Mouse (Mus musculus) embryonic facial prominence, embryonic 11.5 days (tissue): ENCODE data around the gene Tcf3. TPM values are rescaled to one million over a fixed set of nuclear protein-coding genes. Genes with fewer than 3 reads are reported as not detected.

ENCODE experiments used
- ATAC-seq: fragments of 200-750 bp; cut with Nextera tagmentation; replicated peaks from 2 replicates; pipeline ENCODE4 v1.8.0; 2017; ENCODE audit warnings: low read depth; ENCODE audit not compliant: insufficient number of reproducible peaks, low FRiP score, low TSS enrichment
- DNase-seq: peaks from one replicate; pipeline ENCODE4 v3.0.0-alpha.2; 2015; ENCODE audit warnings: low spot score
- H3K27ac ChIP-seq: fragments of 300-500 bp; sonication (generic); replicated peaks from 2 replicates; pipeline ENCODE4 v1.5.1; 2014; ENCODE audit warnings: mild to moderate bottlenecking, low read depth, low read length, control low read depth
- H3K27me3 ChIP-seq: fragments of 300-500 bp; sonication (generic); 2 replicates; pipeline ENCODE4 v1.6.1; 2014; ENCODE audit warnings: mild to moderate bottlenecking, low read length, moderate library complexity, mixed read lengths; ENCODE audit not compliant: control insufficient read depth, insufficient read depth
- H3K36me3 ChIP-seq: fragments of 300-500 bp; sonication (generic); replicated peaks from 2 replicates; pipeline ENCODE4 v1.6.1; 2014; ENCODE audit warnings: low read depth, mild to moderate bottlenecking, low read length, moderate library complexity, mixed read lengths; ENCODE audit not compliant: control insufficient read depth, insufficient read depth
- H3K4me1 ChIP-seq: fragments of 300-500 bp; sonication (generic); 2 replicates; pipeline ENCODE4 v1.6.1; 2014; ENCODE audit warnings: low read length, mixed read lengths; ENCODE audit not compliant: control insufficient read depth, insufficient read depth
- H3K4me2 ChIP-seq: fragments of 300-500 bp; sonication (generic); 2 replicates; pipeline ENCODE4 v1.6.1; 2014; ENCODE audit warnings: low read depth, mild to moderate bottlenecking, control low read depth, low read length, moderate library complexity
- H3K4me3 ChIP-seq: fragments of 300-500 bp; sonication (generic); 2 replicates; pipeline ENCODE4 v1.5.1; 2014; ENCODE audit warnings: low read depth, low read length, control low read depth
- H3K9ac ChIP-seq: fragments of 300-500 bp; sonication (generic); replicated peaks from 2 replicates; pipeline ENCODE4 v1.6.1; 2014; ENCODE audit warnings: mild to moderate bottlenecking, control low read depth, low read length
- H3K9me3 ChIP-seq: fragments of 300-500 bp; sonication (generic); replicated peaks from 2 replicates; pipeline ENCODE4 v1.6.1; 2016; ENCODE audit warnings: mild to moderate bottlenecking, low read length, inconsistent platforms, mixed read lengths; ENCODE audit not compliant: control insufficient read depth
- WGBS: fragments of 180-500 bp; shearing (Covaris S2); extraction: QIAGEN DNeasy Blood & Tissue Kit; methylation state at CpG from one replicate; pipeline ENCODE4 v1.1.7; 2014; 5-methylcytosine and 5-hydroxymethylcytosine counted together
- polyA plus RNA-seq: library from polyadenylated mRNA; unstranded; fragments of >200 nt; fragmentation: Nextera tagmentation; extraction: Ambion mirVana; gene quantifications from 2 replicates; pipeline ENCODE4 v1.2.1, GENCODE M21; 2014

Gene Tcf3
- 174 and 178 TPM in 2 replicates for polyA plus RNA-seq

GRCm38 (mm10) chr10:80433513-80434232 lies at the start of gene Tcf3:
TSS of gene Tcf3 (minus strand) at chr10:80433647.
- H3K4me1 ChIP-seq = no peaks in the 10 kb centered on the region; the same call in 1 of the 2 replicates
- 0% methylated on average over 52 of the region's 61 CpGs for WGBS
- peak; percentile 86 for ATAC-seq

GRCm38 (mm10) chr10:80481002-80481401 lies 47.6 kb upstream of the Tcf3 start:
- Histone ChIP-seq H3K4me3 (no peak overlapping the region), H3K9ac (no peak overlapping the region), H3K4me1 (no peaks in the 10 kb centered on the region), H3K9me3 (no peaks in the 10 kb centered on the region), H3K27ac (no peak overlapping the region), H3K4me2 (no peak overlapping the region), H3K27me3 (peaks cover 34% of the 10 kb centered on the region), H3K36me3 (no peaks in the 10 kb centered on the region)
- ATAC-seq (no peak), DNase-seq (no peak)
- whole genome bisulfite sequencing = 13% methylated on average over 5 of the region's 5 CpGs

More at GRCm38 (mm10) chr10:80433513-80434232, at the start of gene Tcf3:
- Histone ChIP-seq H3K27ac (peak within 1 kb of the TSS; percentile 91), H3K4me2 (peak within 1 kb of the TSS; percentile 89), H3K27me3 (no peaks in the 10 kb centered on the region), H3K9ac (peak within 1 kb of the TSS; percentile 99), H3K36me3 (peaks cover 14% of the 10 kb centered on the region), H3K9me3 (no peaks in the 10 kb centered on the region), H3K4me3 (peak within 1 kb of the TSS; percentile 99)
- DNase-seq = peak; percentile 99

GRCm38 (mm10) chr10:80478531-80478930 lies 45.1 kb upstream of the Tcf3 start:
- no peaks in the 10 kb centered on the region for H3K4me1 ChIP-seq
- no peak overlapping the region for H3K9ac ChIP-seq
- H3K4me3 ChIP-seq = no peak overlapping the region
- ATAC-seq (no peak), DNase-seq (no peak)
- peaks cover 15% of the 10 kb centered on the region for H3K27me3 ChIP-seq
- no peaks in the 10 kb centered on the region for H3K36me3 ChIP-seq
- no peak overlapping the region for H3K4me2 ChIP-seq
- H3K9me3 ChIP-seq = no peaks in the 10 kb centered on the region
- 74% methylated on average over 5 of the region's 5 CpGs for WGBS
- H3K27ac ChIP-seq = no peak overlapping the region

GRCm38 (mm10) chr10:80475290-80475959 lies 42.0 kb upstream of the Tcf3 start:
- ATAC-seq = peak; percentile 77
- no peaks in the 10 kb centered on the region for H3K9me3 ChIP-seq
- H3K27me3 ChIP-seq = peaks cover 7% of the 10 kb centered on the region; the same call in 1 of the 2 replicates

GRCm38 (mm10) chr10:80465066-80465465 lies 31.6 kb upstream of the Tcf3 start:
- H3K9ac ChIP-seq = no peak overlapping the region
- H3K4me2 ChIP-seq = no peak overlapping the region
- no peak for ATAC-seq
- no peaks in the 10 kb centered on the region for H3K27me3 ChIP-seq
- H3K4me3 ChIP-seq = no peak overlapping the region
- H3K4me1 ChIP-seq = no peaks in the 10 kb centered on the region
- H3K27ac ChIP-seq = no peak overlapping the region
- no peak for DNase-seq
- no peaks in the 10 kb centered on the region for H3K9me3 ChIP-seq
- 56% methylated on average over 5 of the region's 5 CpGs for WGBS
- no peaks in the 10 kb centered on the region for H3K36me3 ChIP-seq

More at GRCm38 (mm10) chr10:80475290-80475959, 42.0 kb upstream of the Tcf3 start:
- H3K27ac ChIP-seq = no peak overlapping the region
- H3K4me2 ChIP-seq = peak overlapping the region; percentile 57
- peak; percentile 92 for DNase-seq
- H3K4me3 ChIP-seq = peak overlapping the region; percentile 49
- peak overlapping the region; percentile 58 for H3K9ac ChIP-seq
- WGBS = under 1% methylated on average over 55 of the region's 58 CpGs
- no peaks in the 10 kb centered on the region for H3K4me1 ChIP-seq
- H3K36me3 ChIP-seq = no peaks in the 10 kb centered on the region

GRCm38 (mm10) chr10:80464381-80465035 lies 31.1 kb upstream of the Tcf3 start:
- Histone ChIP-seq H3K9ac (peak overlapping the region; percentile 22; the same call in 1 of the 2 replicates), H3K36me3 (no peaks in the 10 kb centered on the region), H3K27ac (no peak overlapping the region), H3K4me3 (no peak overlapping the region), H3K4me1 (no peaks in the 10 kb centered on the region), H3K27me3 (no peaks in the 10 kb centered on the region), H3K4me2 (0 out of 2 replicates have a peak overlapping the region, but pooled peaks have one; percentile 19), H3K9me3 (no peaks in the 10 kb centered on the region)
- DNase-seq = no peak
- 0 out of 2 replicates have a peak, but pooled peaks have one; percentile 39 for ATAC-seq
- 4% methylated on average over 18 of the region's 19 CpGs for WGBS

DNA sequence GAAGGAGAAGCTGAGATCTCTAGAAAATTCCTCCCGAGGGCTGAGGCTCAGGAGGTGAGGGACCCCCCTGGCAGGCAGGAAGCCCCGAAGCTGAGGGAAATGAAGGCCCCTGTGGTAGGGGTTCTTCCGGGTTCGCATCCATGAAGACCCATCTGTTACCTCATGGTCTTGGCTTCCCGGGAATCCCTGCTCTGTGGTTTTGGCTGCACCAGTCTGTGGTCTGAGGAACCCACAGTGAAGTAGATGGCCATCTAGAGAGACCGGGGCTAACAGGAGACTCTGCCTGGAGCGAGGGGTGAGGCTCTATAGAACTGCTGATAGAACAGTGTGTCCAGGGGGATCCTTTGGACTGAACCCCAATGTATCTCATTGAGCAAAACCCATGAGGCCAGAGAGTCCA lies 27.9 kb upstream of the Tcf3 start:
- no peak for DNase-seq
- Histone ChIP-seq H3K36me3 (no peaks in the 10 kb centered on the region), H3K4me2 (no peak overlapping the region), H3K4me3 (no peak overlapping the region), H3K9ac (no peak overlapping the region), H3K4me1 (no peaks in the 10 kb centered on the region), H3K27ac (no peak overlapping the region), H3K9me3 (no peaks in the 10 kb centered on the region), H3K27me3 (no peaks in the 10 kb centered on the region)
- 77% methylated on average over 7 of the region's 7 CpGs for WGBS
- ATAC-seq = no peak
